24 mouse cellular contexts compared by ENCODE assay signal in genomic region chr3:31573849-31574248, GRCm38 (mm10).
"Had no signal": no experiment of that assay in that cellular context is flagged by ENCODE, and none has a peak within 500 bp of the region (broad histone marks: within the 10 kb centered on the region; RNA-seq: fewer than 3 reads in every experiment).

No protein-coding gene starts in this region.

- DNase-seq: cerebellum, adult 9-10 months; cerebellum, adult 9-11 months; cerebellum, postnatal 10 days; cerebellum, postnatal 14 days; cerebellum, postnatal 25 days; cerebellum, postnatal 36 days; embryo, embryonic 11 days; forebrain, postnatal 0 days; gastrocnemius, adult 2 months; gastrocnemius, postnatal 10 days; gastrocnemius, postnatal 14 days; gastrocnemius, postnatal 25 days; gastrocnemius, postnatal 36 days; heart, adult 11 months; heart, adult 18-20 months; heart, adult 2 months had no signal

- ATAC-seq: forebrain, embryonic 13.5 days; forebrain, embryonic 14.5 days; forebrain, embryonic 15.5 days; forebrain, embryonic 16.5 days; forebrain, postnatal 0 days had no signal

- H3K27me3 ChIP-seq: embryonic facial prominence, embryonic 12.5 days; embryonic facial prominence, embryonic 13.5 days; embryonic facial prominence, embryonic 15.5 days; forebrain, embryonic 12.5 days; forebrain, embryonic 13.5 days; forebrain, embryonic 15.5 days had no signal
